Mouse (Mus musculus): ENCODE measurements around the gene Cuedc2.
A peak's percentile ranks its signal among the peaks of the same experiment; 100 is the strongest.

The Cuedc2 gene

GRCm38 (mm10) chr19:46339287-46339971 lies 927 bp upstream of the Cuedc2 start:
- peak; percentile 65 for DNase-seq (ENCODE audit: low read depth, low spot score)

GRCm38 (mm10) chr19:46338942-46339286 lies 412 bp upstream of the Cuedc2 start:
- DNase-seq (ENCODE audit: low read depth, low spot score): no peak

DNA sequence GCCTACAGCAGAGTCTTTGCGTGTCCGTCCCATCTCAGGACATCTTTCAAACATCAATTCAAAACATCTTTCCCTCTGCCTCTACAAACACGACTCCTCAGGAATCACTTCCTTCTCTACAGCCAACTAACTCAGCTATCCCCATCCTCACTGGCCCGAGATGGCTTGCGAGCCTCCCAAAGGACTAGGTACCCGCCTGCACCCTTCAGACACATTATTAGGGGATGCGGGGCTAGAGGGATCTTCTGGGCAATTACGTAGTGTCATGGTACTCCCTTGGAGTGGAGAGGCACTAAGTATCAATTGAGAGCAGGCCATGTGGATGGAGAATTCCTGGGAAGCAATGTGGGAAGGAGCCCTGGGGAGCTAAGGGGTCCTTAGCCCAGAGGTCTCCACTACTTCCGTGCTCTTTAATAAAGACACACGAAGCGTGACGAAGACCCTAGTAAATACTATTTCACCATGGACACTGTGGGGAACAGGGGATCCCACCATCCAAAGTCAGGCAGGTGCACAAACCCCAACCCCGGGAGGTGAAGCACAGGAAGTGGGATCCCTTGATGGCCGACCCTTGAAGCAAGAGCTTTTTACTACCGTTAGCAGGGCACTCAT lies 677 bp downstream of the Cuedc2 start:
- DNase-seq (ENCODE audit: low read depth, low spot score): no peak

DNA sequence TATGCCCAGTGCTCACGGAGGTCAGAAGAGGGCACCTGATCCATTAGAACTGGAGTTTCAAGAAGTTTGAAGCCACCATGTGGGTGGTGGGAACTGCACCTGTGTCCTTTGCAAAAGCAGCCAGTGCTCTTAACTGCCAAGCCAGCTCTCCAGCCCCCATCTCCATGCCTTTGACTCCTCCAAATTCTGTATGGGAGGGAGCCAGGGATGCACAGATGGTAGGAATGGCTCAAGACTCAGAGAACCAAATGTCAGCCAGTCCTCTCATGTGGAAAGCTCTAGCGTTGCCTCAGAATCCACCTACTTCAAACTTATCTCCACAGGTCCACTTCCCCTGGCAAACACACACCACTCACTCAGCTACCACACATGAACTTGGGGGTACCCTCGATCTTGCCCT lies 4.6 kb downstream of the Cuedc2 start:
- peak; percentile 94 for DNase-seq (ENCODE audit: low read depth, low spot score)

GRCm38 (mm10) chr19:46332721-46333339 lies 5.7 kb downstream of the Cuedc2 start:
- DNase-seq (ENCODE audit: low read depth, low spot score): peak; percentile 51

DNA sequence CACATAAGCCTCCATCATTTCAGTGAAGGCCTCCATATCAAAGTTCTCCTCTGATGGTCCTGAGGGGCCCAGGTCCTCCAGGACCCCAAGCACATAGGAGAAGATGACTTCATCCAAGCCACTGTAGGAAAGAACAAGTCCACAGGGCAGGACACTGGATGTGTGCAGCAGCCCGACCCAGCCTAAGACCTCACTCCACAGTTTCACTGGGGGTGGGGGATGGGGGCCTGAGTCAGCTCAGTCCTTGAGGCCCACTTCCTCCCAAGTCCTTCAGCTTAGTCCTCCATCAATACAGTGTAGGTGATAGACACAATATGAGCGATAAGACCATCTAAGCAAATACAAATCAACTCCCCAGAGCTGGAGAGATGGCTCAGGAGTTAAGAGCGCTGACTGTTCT lies 6.6 kb downstream of the Cuedc2 start:
- no peak for DNase-seq (ENCODE audit: low read depth, low spot score)

- no peak for DNase-seq (ENCODE audit: low read depth, low spot score)
Measured at GRCm38 (mm10) chr19:46331326-46331725, 7.2 kb downstream of the Cuedc2 start.

- no peak for DNase-seq (ENCODE audit: low read depth, low spot score)
Measured at GRCm38 (mm10) chr19:46330696-46331095, 7.8 kb downstream of the Cuedc2 start.

DNA sequence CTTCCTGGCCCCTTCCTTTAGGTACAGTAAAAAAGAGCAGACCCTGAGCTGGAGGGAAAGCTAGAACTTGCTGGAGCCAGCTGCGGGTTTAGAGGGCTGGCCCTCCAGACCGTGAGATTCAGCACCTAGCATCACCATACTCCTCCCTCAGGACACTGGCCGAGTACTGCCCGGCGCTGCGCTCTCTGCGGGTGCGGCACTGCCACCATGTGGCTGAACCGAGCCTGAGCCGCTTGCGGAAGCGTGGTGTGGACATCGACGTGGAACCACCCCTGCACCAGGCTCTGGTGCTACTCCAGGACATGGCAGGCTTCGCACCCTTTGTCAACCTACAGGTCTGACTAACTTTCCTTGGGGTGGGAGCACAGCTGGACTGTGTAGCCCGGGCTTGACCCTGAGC lies 8.6 kb downstream of the Cuedc2 start:
- DNase-seq (ENCODE audit: low read depth, low spot score): peak; percentile 92

DNA sequence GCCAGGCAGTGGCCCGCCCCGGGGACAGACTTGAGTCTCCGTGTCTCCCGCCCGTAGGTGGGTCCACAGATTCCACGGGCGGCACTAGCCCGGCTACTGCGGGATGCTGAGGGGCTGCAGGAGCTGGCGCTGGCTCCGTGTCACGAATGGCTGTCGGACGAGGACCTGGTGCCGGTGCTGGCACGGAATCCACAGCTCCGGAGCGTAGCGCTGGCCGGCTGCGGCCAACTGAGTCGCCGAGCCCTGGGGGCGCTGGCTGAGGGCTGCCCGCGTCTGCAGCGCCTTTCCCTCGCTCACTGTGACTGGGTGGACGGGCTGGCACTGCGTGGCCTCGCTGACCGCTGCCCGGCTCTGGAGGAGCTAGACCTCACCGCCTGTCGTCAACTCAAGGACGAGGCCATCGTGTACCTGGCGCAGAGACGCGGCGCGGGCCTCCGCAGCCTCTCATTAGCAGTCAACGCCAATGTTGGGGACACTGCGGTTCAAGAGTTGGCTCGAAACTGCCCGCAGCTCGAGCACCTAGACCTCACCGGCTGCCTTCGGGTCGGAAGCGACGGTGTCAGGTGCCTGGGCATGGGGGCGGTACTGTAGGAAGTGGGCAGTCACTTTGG lies 9.4 kb downstream of the Cuedc2 start:
- no peak for DNase-seq (ENCODE audit: low read depth, low spot score)

DNA sequence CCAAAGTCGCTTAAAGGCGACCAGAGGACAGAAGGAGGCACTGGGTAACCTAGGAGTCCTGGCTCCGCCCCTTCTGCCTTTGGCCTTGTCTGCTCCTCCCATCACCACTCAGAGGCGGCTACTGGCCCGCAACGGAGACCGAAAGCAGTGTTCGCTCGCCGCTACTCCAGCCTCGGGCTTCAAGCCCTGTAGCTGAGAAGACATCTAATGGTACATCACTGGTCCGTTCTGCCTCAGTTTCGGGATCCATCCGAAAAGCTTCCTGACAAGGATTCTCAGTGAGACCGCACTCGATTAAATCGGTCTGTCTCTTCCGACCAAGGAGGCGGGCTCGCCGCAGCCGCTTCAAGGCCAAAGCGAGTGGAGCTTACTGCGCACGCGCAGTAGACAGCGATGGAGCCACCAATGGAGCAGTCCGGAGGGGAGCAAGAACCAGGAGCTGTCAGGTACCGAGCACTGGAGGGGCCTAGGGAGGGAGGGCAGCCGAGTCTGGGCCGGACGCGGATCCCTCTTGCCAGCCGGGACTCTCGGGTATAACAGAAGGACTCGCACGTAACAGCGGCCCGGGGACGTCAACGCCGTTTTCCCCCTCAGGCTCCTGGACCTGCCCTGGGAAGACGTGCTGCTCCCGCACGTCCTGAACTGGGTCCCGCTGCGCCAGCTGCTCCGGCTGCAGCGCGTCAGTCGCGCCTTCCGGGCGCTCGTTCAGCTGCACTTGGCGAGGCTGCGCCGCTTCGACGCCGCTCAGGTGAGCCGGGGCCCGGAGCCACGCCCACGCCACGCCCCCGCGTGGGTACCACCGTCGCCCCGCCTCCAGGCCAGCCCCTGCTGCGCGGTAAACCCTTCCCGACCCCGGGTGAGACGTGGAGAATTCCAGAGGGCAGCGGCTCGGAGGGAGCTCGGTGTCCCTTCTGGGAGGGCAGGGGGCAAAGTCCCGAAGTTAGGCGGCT lies 10.1 kb downstream of the Cuedc2 start, which contains the start of gene Fbxl15:
Gene Fbxl15 (plus strand): TSS at position 104 of the 950 bp plus-strand sequence.
- peak; percentile 98 for DNase-seq (ENCODE audit: low read depth, low spot score)

DNA sequence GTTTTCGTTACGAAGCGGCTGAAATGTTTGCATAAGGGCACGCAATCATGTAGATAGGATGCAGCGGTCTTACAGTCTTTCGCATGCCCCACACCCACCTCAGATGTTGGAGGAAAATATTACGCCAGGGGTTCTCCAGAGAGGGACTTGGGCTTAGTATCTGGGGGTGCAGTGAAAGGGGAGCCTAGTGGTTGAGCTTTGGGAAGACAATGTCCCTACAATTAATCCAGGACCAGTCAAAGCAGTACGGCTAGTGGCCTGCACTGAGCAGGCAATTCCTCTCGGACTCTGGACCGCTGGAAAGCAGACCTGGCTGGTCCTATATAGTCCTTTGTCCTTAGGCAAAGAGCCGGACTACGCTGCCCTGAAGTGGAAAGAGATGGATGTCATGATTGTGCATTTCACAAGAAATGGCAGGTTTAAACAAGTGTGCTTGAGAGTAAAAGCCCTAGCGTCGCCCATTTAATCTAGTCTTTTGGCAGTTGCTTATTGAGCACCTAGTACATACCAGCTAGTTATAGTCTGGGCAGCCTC lies 10.9 kb downstream of the Cuedc2 start:
- no peak for DNase-seq (ENCODE audit: low read depth, low spot score)

GRCm38 (mm10) chr19:46326756-46327305 lies 11.7 kb downstream of the Cuedc2 start, which contains the start of gene Psd:
Psd (minus strand) TSS chr19:46327156.
- DNase-seq (ENCODE audit: low read depth, low spot score): peak; percentile 91

DNA sequence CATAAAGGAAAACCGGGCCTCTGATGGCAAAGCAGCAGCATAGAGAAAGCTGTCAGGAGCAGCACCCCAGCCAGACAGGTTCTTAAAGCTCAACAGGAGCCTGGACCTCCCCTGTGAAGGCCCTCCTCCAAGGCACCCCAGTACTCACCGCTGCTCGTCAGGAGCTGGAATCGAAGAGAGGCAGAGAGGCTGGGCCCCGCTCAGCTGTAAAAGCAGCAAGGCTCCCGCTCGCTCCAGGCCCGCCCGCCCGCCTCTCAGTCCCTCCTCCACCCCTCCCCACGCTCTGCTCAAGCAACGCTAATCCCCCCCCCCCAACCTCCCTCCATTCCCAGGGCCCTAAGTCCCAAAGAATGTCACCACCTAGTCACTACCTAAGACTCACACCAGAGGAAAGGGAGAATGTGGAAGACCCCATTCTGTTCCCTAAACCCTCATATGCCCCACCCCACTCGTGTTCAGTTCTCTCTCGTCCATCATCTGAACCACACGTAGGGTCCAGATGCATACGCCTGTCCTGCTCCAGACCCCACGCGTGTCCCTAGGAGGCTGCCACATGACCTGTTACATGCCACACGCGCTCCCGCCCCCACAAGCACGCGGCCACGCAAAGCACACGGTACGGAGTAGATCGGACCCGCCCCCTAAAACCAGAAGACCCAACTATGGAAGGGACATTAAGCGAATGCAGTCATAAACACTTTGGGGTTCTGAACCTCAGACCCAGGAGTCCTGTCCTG lies 12.3 kb downstream of the Cuedc2 start:
- DNase-seq (ENCODE audit: low read depth, low spot score): peak; percentile 79

DNA sequence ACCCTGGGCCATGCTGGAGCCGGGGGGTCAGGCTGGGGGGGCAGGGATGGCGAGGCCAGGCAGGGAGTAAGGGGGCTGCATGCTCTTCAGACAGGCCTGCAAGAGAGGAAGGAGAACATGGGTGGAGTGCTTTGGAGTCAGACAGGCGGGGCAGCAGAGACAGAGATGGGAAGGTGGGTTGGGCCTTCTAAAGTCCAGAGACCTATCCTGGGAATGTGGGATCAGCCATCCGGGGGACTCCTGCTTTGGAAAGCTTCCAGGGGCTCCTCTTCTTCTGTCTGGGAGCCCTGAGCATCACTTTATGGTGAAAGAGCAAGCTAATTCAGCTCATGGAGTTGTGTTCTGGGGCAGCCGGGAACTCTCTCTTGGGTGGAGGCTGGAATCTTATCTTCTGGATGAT lies 13.6 kb downstream of the Cuedc2 start:
- no peak for DNase-seq (ENCODE audit: low read depth, low spot score)

GRCm38 (mm10) chr19:46324366-46324765 lies 14.1 kb downstream of the Cuedc2 start:
- DNase-seq (ENCODE audit: low read depth, low spot score): no peak

- no peak for DNase-seq (ENCODE audit: low read depth, low spot score)
Measured at GRCm38 (mm10) chr19:46323716-46324115, 14.8 kb downstream of the Cuedc2 start.

DNA sequence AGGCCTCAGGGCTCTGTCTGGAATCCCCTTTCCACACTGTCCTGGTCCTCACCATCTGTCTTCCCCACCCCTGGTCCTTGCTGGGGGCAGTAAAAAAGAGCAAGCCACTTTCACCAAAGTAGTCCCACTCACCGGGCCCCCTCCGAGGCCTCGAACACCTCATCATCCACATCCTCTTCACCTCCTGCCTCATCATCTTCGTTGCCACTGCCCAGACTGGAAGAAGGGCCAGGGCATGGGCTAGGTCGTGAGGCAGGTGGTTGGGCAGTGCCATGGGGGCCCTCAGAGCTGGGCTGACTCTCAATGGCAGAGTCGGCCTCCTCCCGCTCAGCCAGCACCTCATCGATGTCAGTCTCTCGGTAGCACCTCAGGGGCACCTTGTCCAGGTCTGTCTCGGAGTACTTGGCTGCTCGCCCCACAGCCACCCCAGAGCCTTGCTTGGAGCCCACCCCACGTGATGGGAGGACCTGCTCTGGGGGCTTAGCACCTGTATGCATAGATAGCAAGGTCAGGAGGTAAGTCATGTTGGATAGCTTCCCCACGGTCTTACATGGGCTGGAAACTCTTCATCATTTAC lies 15.4 kb downstream of the Cuedc2 start:
- no peak for DNase-seq (ENCODE audit: low read depth, low spot score)

- DNase-seq (ENCODE audit: low read depth, low spot score): peak; percentile 74
Measured at GRCm38 (mm10) chr19:46322144-46322995, 16.1 kb downstream of the Cuedc2 start.

All from brain, adult 2 months (tissue).